Mouse (Mus musculus) thymus, postnatal 0 days (tissue): ENCODE data around the gene Taar8b. TPM values are rescaled to one million over a fixed set of nuclear protein-coding genes. Genes with fewer than 3 reads are reported as not detected.

ENCODE experiments used
- polyA plus RNA-seq: library from polyadenylated mRNA; unstranded; fragments of >200 nt; fragmentation: Nextera tagmentation; extraction: Ambion mirVana; gene quantifications from 2 replicates; pipeline ENCODE4 v1.2.1, GENCODE M21; 2015

Gene Taar8b
- polyA plus RNA-seq, 1 experiment from 2014 or later, result not detected

Other genes starting within 250 kb of the Taar8b start
- gene Vnn3, start 240.8 kb downstream of the Taar8b start, polyA plus RNA-seq, result 0.53 and 0.88 TPM in 2 replicates
- 0.07 and 0.15 TPM in 2 replicates for gene Vnn1, start 197.6 kb downstream of the Taar8b start, polyA plus RNA-seq
- gene Taar1, start 171.9 kb downstream of the Taar8b start, polyA plus RNA-seq, result not detected in 2 replicates
- not detected in 2 replicates for gene Taar2, start 153.7 kb downstream of the Taar8b start, polyA plus RNA-seq
- gene Taar3, start 142.7 kb downstream of the Taar8b start, polyA plus RNA-seq, result not detected in 2 replicates
- not detected in 2 replicates for gene Taar4, start 131.8 kb downstream of the Taar8b start, polyA plus RNA-seq
- not detected in 2 replicates for gene Taar5, start 121.6 kb downstream of the Taar8b start, polyA plus RNA-seq
- gene Taar6, start 106.6 kb downstream of the Taar8b start, polyA plus RNA-seq, result not detected in 2 replicates
- gene Taar7a, start 98.8 kb downstream of the Taar8b start, polyA plus RNA-seq, result not detected in 2 replicates
- not detected in 2 replicates for gene Taar7b, start 92.4 kb downstream of the Taar8b start, polyA plus RNA-seq
- gene Taar7d, start 65.1 kb downstream of the Taar8b start, polyA plus RNA-seq, result not detected in 2 replicates
- gene Taar7e, start 54.7 kb downstream of the Taar8b start, polyA plus RNA-seq, result not detected in 2 replicates
- not detected in 2 replicates for gene Taar7f, start 42.8 kb downstream of the Taar8b start, polyA plus RNA-seq
- gene Taar8a, start 15.8 kb downstream of the Taar8b start, polyA plus RNA-seq, result not detected in 2 replicates
- not detected in 2 replicates for gene Taar8c, start 9.6 kb upstream of the Taar8b start, polyA plus RNA-seq
- gene Taar9, start 17.2 kb upstream of the Taar8b start, polyA plus RNA-seq, result not detected in 2 replicates
- 67.7 and 69.1 TPM in 2 replicates for gene Stx7, start 57.0 kb upstream of the Taar8b start, polyA plus RNA-seq
- gene Moxd1, start 131.2 kb upstream of the Taar8b start, polyA plus RNA-seq, result 0.96 and 1.2 TPM in 2 replicates